Mouse (Mus musculus): ENCODE results near the gene Mfsd6l.

The Mfsd6l gene

GRCm38 (mm10) chr11:68602200-68602931, 46.4 kb downstream of the Mfsd6l start:
- DNase-seq (ENCODE audit: low spot score): no peak

- DNase-seq (ENCODE audit: low spot score): peak; percentile 57
These were observed 51.1 kb downstream of the Mfsd6l start for GRCm38 (mm10) chr11:68607046-68607445.

Data from adipocyte (in vitro differentiated cells).